Mouse (Mus musculus) liver, embryonic 14.5 days (tissue): ENCODE results near the gene Dpf1. TPM values are rescaled to one million over a fixed set of nuclear protein-coding genes. Genes with fewer than 3 reads are reported as not detected.

Experiments used
- ATAC-seq: fragments of 200-750 bp; cut with Nextera tagmentation; 2 replicates; pipeline ENCODE4 v1.8.0; 2017; ENCODE audit warnings: moderate number of reproducible peaks, mild to moderate bottlenecking, moderate library complexity; ENCODE audit not compliant: insufficient read depth
- DNase-seq, 3 experiments: peaks; one replicate each; pipeline ENCODE4 v3.0.0-alpha.2; 2012 to 2013; ENCODE audit warnings: low read depth in 3 of 3, low spot score in 3 of 3
- H3K27ac ChIP-seq: fragments of 300-500 bp; sonication (generic); 2 replicates; pipeline ENCODE4 v1.5.1; 2014; ENCODE audit warnings: moderate library complexity, mild to moderate bottlenecking, control low read depth, inconsistent platforms
- H3K27me3 ChIP-seq: fragments of 300-500 bp; sonication (generic); 2 replicates; pipeline ENCODE4 v1.6.1; 2014; ENCODE audit warnings: mild to moderate bottlenecking, low read length, moderate library complexity; ENCODE audit not compliant: control insufficient read depth, insufficient read depth
- H3K36me3 ChIP-seq: fragments of 300-500 bp; sonication (generic); replicated peaks from 2 replicates; pipeline ENCODE4 v1.6.1; 2014; ENCODE audit warnings: low read depth; ENCODE audit not compliant: control insufficient read depth, insufficient read depth
- H3K4me1 ChIP-seq, 2 experiments: fragments of 200-500 bp in 1 of 2; fragments of 300-500 bp in 1 of 2; sonication (generic) in 1 of 2; replicated peaks; 2 replicates each; pipeline ENCODE4 v1.6.1; 2012 to 2014; ENCODE audit warnings: antibody characterized with exemption in 1 of 2, inconsistent platforms in 1 of 2, low read length in 1 of 2; ENCODE audit not compliant: control insufficient read depth in 2 of 2, insufficient read depth in 2 of 2
- H3K4me2 ChIP-seq: fragments of 300-500 bp; sonication (generic); 2 replicates; pipeline ENCODE4 v1.6.1; 2014; ENCODE audit warnings: low read depth, mild to moderate bottlenecking, control low read depth, moderate library complexity
- H3K4me3 ChIP-seq, 2 experiments: fragments of 200-500 bp in 1 of 2; fragments of 300-500 bp in 1 of 2; sonication (generic) in 1 of 2; 2 replicates each; pipeline ENCODE4 v1.5.1; 2012 to 2014; ENCODE audit warnings: low read depth in 2 of 2, low read length in 2 of 2, mild to moderate bottlenecking in 2 of 2, control low read depth in 1 of 2, inconsistent platforms in 1 of 2, moderate library complexity in 1 of 2; ENCODE audit not compliant: insufficient read depth in 1 of 2
- H3K9ac ChIP-seq: fragments of 300-500 bp; sonication (generic); replicated peaks from 2 replicates; pipeline ENCODE4 v1.6.1; 2014; ENCODE audit warnings: mild to moderate bottlenecking, control low read depth, moderate library complexity
- H3K9me3 ChIP-seq: fragments of 300-500 bp; sonication (generic); 2 replicates; pipeline ENCODE4 v1.6.1; 2016; ENCODE audit warnings: low read length, mixed read lengths; ENCODE audit not compliant: control insufficient read depth
- CTCF ChIP-seq: IDR thresholded peaks from 2 replicates; pipeline ENCODE4 v1.5.1; 2016; ENCODE audit warnings: antibody characterized with exemption, low read depth, control low read depth
- EP300 ChIP-seq: IDR thresholded peaks from 2 replicates; pipeline ENCODE4 v1.6.1; 2016; ENCODE audit warnings: antibody characterized with exemption, low read depth
- WGBS: fragments of 180-500 bp; shearing (Covaris S2); extraction: QIAGEN DNeasy Blood & Tissue Kit; methylation state at CpG from one replicate; pipeline ENCODE4 v1.1.7; 2014; ENCODE audit not compliant: insufficient replicate concordance; 5-methylcytosine and 5-hydroxymethylcytosine counted together
- polyA plus RNA-seq, 2 experiments: library from polyadenylated mRNA; depleted of rRNA in 1 of 2; stranded (reverse) in 1 of 2; unstranded in 1 of 2; fragments of >200 nt; fragmentation: Nextera tagmentation in 1 of 2; extraction: Ambion mirVana in 1 of 2; gene quantifications; 2 replicates each; pipeline versions ENCODE4 v1.2.1 to v1.2.3; 2012 to 2014

The Dpf1 gene
- polyA plus RNA-seq, 2 experiments, result 0.81 to 1.0 TPM

- no peak for ATAC-seq
- 69% methylated on average over 24 of the region's 24 CpGs for WGBS
Measured at GRCm38 (mm10) chr7:29295861-29296647, 7.7 kb upstream of the Dpf1 start.

GRCm38 (mm10) chr7:29296998-29297397 lies 6.8 kb upstream of the Dpf1 start:
- WGBS, result 14% methylated on average over 10 of the region's 10 CpGs
- Histone ChIP-seq H3K9me3 (no peaks in the 10 kb centered on the region), H3K36me3 (no peaks in the 10 kb centered on the region), H3K4me3 (no peak overlapping the region), H3K9ac (no peak overlapping the region), H3K4me2 (no peak overlapping the region), H3K27ac (no peak overlapping the region), H3K4me1 (peaks cover 0 to 7% of the 10 kb centered on the region in 2 experiments; a peak in 1 of 4 replicates), H3K27me3 (no peaks in the 10 kb centered on the region; the same call in 1 of the 2 replicates)
- TF ChIP-seq EP300 (no peak), CTCF (peak; percentile 88)
- ATAC-seq, result no peak
- DNase-seq, result peak in 1 of 3 experiments; percentile 49

More at GRCm38 (mm10) chr7:29295861-29296647, 7.7 kb upstream of the Dpf1 start:
- no peak overlapping the region for H3K4me3 ChIP-seq
- H3K4me2 ChIP-seq, result no peak overlapping the region
- H3K4me1 ChIP-seq, result peaks cover 0 to 7% of the 10 kb centered on the region in 2 experiments; a peak in 1 of 4 replicates
- H3K36me3 ChIP-seq, result no peaks in the 10 kb centered on the region
- H3K9ac ChIP-seq, result no peak overlapping the region
- TF ChIP-seq EP300 (no peak), CTCF (no peak)
- no peaks in the 10 kb centered on the region for H3K27me3 ChIP-seq
- no peak for DNase-seq
- no peaks in the 10 kb centered on the region for H3K9me3 ChIP-seq
- no peak overlapping the region for H3K27ac ChIP-seq

GRCm38 (mm10) chr7:29301127-29301566 lies 2.6 kb upstream of the Dpf1 start:
- WGBS, result 1% methylated on average over 7 of the region's 7 CpGs
- TF ChIP-seq EP300 (no peak), CTCF (peak; percentile 80)
- H3K4me3 ChIP-seq, result no peak overlapping the region
- H3K9ac ChIP-seq, result no peak overlapping the region
- peaks cover 37% of the 10 kb centered on the region for H3K27me3 ChIP-seq
- DNase-seq (no peak), ATAC-seq (no peak)
- no peaks in the 10 kb centered on the region for H3K9me3 ChIP-seq
- H3K4me1 ChIP-seq, result no peaks in the 10 kb centered on the region
- no peak overlapping the region for H3K4me2 ChIP-seq
- no peaks in the 10 kb centered on the region for H3K36me3 ChIP-seq
- no peak overlapping the region for H3K27ac ChIP-seq

GRCm38 (mm10) chr7:29302641-29303040 lies 1.1 kb upstream of the Dpf1 start:
- H3K36me3 ChIP-seq, result no peaks in the 10 kb centered on the region
- no peak overlapping the region for H3K4me3 ChIP-seq
- no peaks in the 10 kb centered on the region for H3K9me3 ChIP-seq
- no peak overlapping the region for H3K9ac ChIP-seq
- no peak for TF ChIP-seq EP300
- TF ChIP-seq CTCF, result no peak
- peaks cover 5 to 7% of the 10 kb centered on the region in 2 experiments for H3K4me1 ChIP-seq
- ATAC-seq (no peak), DNase-seq (no peak)
- WGBS, result 56% methylated on average over 7 of the region's 7 CpGs
- H3K4me2 ChIP-seq, result no peak overlapping the region
- H3K27me3 ChIP-seq, result peaks cover 39% of the 10 kb centered on the region
- no peak overlapping the region for H3K27ac ChIP-seq

- Histone ChIP-seq H3K4me2 (peak overlapping the region; percentile 73), H3K27me3 (peaks cover 54% of the 10 kb centered on the region), H3K9ac (no peak overlapping the region), H3K9me3 (no peaks in the 10 kb centered on the region), H3K4me1 (peaks cover 8 to 15% of the 10 kb centered on the region in 2 experiments), H3K27ac (no peak overlapping the region), H3K4me3 (peak overlapping the region; percentile 15 to 42; a peak in 3 of 4 replicates), H3K36me3 (no peaks in the 10 kb centered on the region)
- no peak for ATAC-seq
- no peak for TF ChIP-seq EP300
- TF ChIP-seq CTCF, result no peak
- 2% methylated on average over 48 of the region's 48 CpGs for WGBS
- no peak for DNase-seq
Measured at GRCm38 (mm10) chr7:29304463-29305262, 912 bp downstream of the Dpf1 start.
